Mouse (Mus musculus) liver, embryonic 16.5 days (tissue): Measurements from ENCODE around the gene Vil1. TPM values are rescaled to one million over a fixed set of nuclear protein-coding genes. Genes with fewer than 3 reads are reported as not detected.
A peak's percentile ranks its signal among the peaks of the same experiment; 100 is the strongest.

Experiments used
- ATAC-seq: fragments of 200-750 bp; cut with Nextera tagmentation; 2 replicates; pipeline ENCODE4 v1.8.0; 2017; ENCODE audit warnings: low read depth, mild to moderate bottlenecking, moderate number of reproducible peaks, moderate library complexity
- H3K27ac ChIP-seq: fragments of 300-500 bp; sonication (generic); 2 replicates; pipeline ENCODE4 v1.5.1; 2014; ENCODE audit warnings: mild to moderate bottlenecking, low read length
- H3K27me3 ChIP-seq: fragments of 300-500 bp; sonication (generic); 2 replicates; pipeline ENCODE4 v1.6.1; 2014; ENCODE audit warnings: low read depth, low read length, mixed read lengths; ENCODE audit not compliant: control insufficient read depth, insufficient read depth
- H3K36me3 ChIP-seq: fragments of 300-500 bp; sonication (generic); 2 replicates; pipeline ENCODE4 v1.6.1; 2014; ENCODE audit warnings: mild to moderate bottlenecking; ENCODE audit not compliant: control insufficient read depth, insufficient read depth
- H3K4me1 ChIP-seq: fragments of 300-500 bp; sonication (generic); 2 replicates; pipeline ENCODE4 v1.6.1; 2014; ENCODE audit warnings: low read depth, low read length, mixed read lengths; ENCODE audit not compliant: control insufficient read depth
- H3K4me2 ChIP-seq: fragments of 300-500 bp; sonication (generic); 2 replicates; pipeline ENCODE4 v1.6.1; 2014; ENCODE audit warnings: low read depth, low read length, mixed read lengths
- H3K4me3 ChIP-seq: fragments of 300-500 bp; sonication (generic); 2 replicates; pipeline ENCODE4 v1.5.1; 2014; ENCODE audit warnings: low read depth, mild to moderate bottlenecking, low read length
- H3K9ac ChIP-seq: fragments of 300-500 bp; sonication (generic); 2 replicates; pipeline ENCODE4 v1.6.1; 2014; ENCODE audit warnings: low read depth, low read length
- H3K9me3 ChIP-seq: fragments of 300-500 bp; sonication (generic); replicated peaks from 2 replicates; pipeline ENCODE4 v1.6.1; 2016; ENCODE audit warnings: low read length; ENCODE audit not compliant: control insufficient read depth
- WGBS: fragments of 180-500 bp; shearing (Covaris S2); extraction: QIAGEN DNeasy Blood & Tissue Kit; methylation state at CpG from one replicate; pipeline ENCODE4 v1.1.7; 2014; ENCODE audit not compliant: insufficient replicate concordance; 5-methylcytosine and 5-hydroxymethylcytosine counted together
- microRNA counts: library from miRNA; unstranded; fragments of <30 nt; microRNA quantifications from one replicate; lab custom pipeline; 2016
- microRNA-seq: library from miRNA; unstranded; fragments of <30 nt; microRNA quantifications from one replicate; pipeline ENCODE4, GENCODE M21; 2016
- polyA plus RNA-seq: library from polyadenylated mRNA; unstranded; fragments of >200 nt; fragmentation: Nextera tagmentation; extraction: Ambion mirVana; gene quantifications from 2 replicates; pipeline ENCODE4 v1.2.1, GENCODE M21; 2015

Gene Vil1
- polyA plus RNA-seq, 1 experiment from 2014 or later = 1.6 TPM

- Histone ChIP-seq H3K4me3 (no peak overlapping the region), H3K9ac (no peak overlapping the region), H3K4me1 (peaks cover 17% of the 10 kb centered on the region), H3K36me3 (peaks cover 30% of the 10 kb centered on the region), H3K9me3 (no peaks in the 10 kb centered on the region), H3K27ac (no peak overlapping the region), H3K4me2 (no peak overlapping the region), H3K27me3 (no peaks in the 10 kb centered on the region)
- no peak for ATAC-seq
- 70% methylated on average over 19 of the region's 19 CpGs for WGBS
Measured at GRCm38 (mm10) chr1:74439166-74439876, 30.1 kb downstream of the Vil1 start.

GRCm38 (mm10) chr1:74444538-74444937 lies 35.4 kb downstream of the Vil1 start:
- no peak overlapping the region for H3K9ac ChIP-seq
- peaks cover 31% of the 10 kb centered on the region for H3K36me3 ChIP-seq
- no peaks in the 10 kb centered on the region for H3K4me1 ChIP-seq
- H3K4me3 ChIP-seq = no peak overlapping the region
- no peak for ATAC-seq
- no peak overlapping the region for H3K4me2 ChIP-seq
- H3K27me3 ChIP-seq = no peaks in the 10 kb centered on the region
- no peak overlapping the region for H3K27ac ChIP-seq
- WGBS = 76% methylated on average over 2 of the region's 2 CpGs
- no peaks in the 10 kb centered on the region for H3K9me3 ChIP-seq

GRCm38 (mm10) chr1:74452611-74453045 lies 43.5 kb downstream of the Vil1 start:
- H3K27me3 ChIP-seq = no peaks in the 10 kb centered on the region
- peaks cover 48% of the 10 kb centered on the region for H3K36me3 ChIP-seq
- H3K4me3 ChIP-seq = no peak overlapping the region
- WGBS = 53% methylated on average over 4 of the region's 4 CpGs
- no peak overlapping the region for H3K9ac ChIP-seq
- H3K4me2 ChIP-seq = no peak overlapping the region
- ATAC-seq = 0 out of 2 replicates have a peak, but pooled peaks have one; percentile 21
- H3K4me1 ChIP-seq = no peaks in the 10 kb centered on the region
- no peaks in the 10 kb centered on the region for H3K9me3 ChIP-seq
- no peak overlapping the region for H3K27ac ChIP-seq

- H3K27me3 ChIP-seq = no peaks in the 10 kb centered on the region
- no peak for ATAC-seq
- 67% methylated on average over 2 of the region's 2 CpGs for WGBS
- H3K4me3 ChIP-seq = no peak overlapping the region
- H3K9me3 ChIP-seq = no peaks in the 10 kb centered on the region
- H3K36me3 ChIP-seq = peaks cover 35% of the 10 kb centered on the region
- H3K9ac ChIP-seq = no peak overlapping the region
- no peak overlapping the region for H3K4me2 ChIP-seq
- no peaks in the 10 kb centered on the region for H3K4me1 ChIP-seq
- no peak overlapping the region for H3K27ac ChIP-seq
Measured at GRCm38 (mm10) chr1:74460273-74460672, 51.1 kb downstream of the Vil1 start.

MicroRNA genes within 50 kb of the gene (microRNA counts, 519-probe panel; counts per million panel counts)
- microRNA mmu-miR-26b (lab: Ali Mortazavi, UCI) = 2,990 counts per million, percentile 82 among the panel's probes with 10 or more counts

Small RNA genes within 50 kb of the gene (microRNA-seq; reads per million reads assigned to microRNA genes)
- 74,383 reads per million, percentile 100 among the genes with 10 or more reads in this experiment for gene Mir26b

Other genes starting within 250 kb of the Vil1 start
- gene Cxcr1, start 214.7 kb upstream of the Vil1 start, polyA plus RNA-seq = 0.07 TPM in 1 of 2 replicates, not detected in the other
- 181 and 187 TPM in 2 replicates for gene Arpc2, start 173.3 kb upstream of the Vil1 start, polyA plus RNA-seq
- gene Gpbar1, start 130.8 kb upstream of the Vil1 start, polyA plus RNA-seq = 0.36 and 0.39 TPM in 2 replicates
- gene Aamp, start 124.6 kb upstream of the Vil1 start, polyA plus RNA-seq = 95.6 and 97.5 TPM in 2 replicates
- gene Pnkd, start 124.4 kb upstream of the Vil1 start, polyA plus RNA-seq = 34.0 and 37.5 TPM in 2 replicates
- 16.5 and 18.8 TPM in 2 replicates for gene Tmbim1, start 103.8 kb upstream of the Vil1 start, polyA plus RNA-seq
- 0.05 and 0.08 TPM in 2 replicates for gene Catip, start 47.3 kb upstream of the Vil1 start, polyA plus RNA-seq
- 17.4 and 17.9 TPM in 2 replicates for gene Slc11a1, start 34.2 kb upstream of the Vil1 start, polyA plus RNA-seq
- 45.9 and 48.6 TPM in 2 replicates for gene Ctdsp1, start 17.9 kb upstream of the Vil1 start, polyA plus RNA-seq
- gene Cnot9, start 96.7 kb downstream of the Vil1 start, polyA plus RNA-seq = 27.2 and 28.9 TPM in 2 replicates
- gene Plcd4, start 133.5 kb downstream of the Vil1 start, polyA plus RNA-seq = 0.04 and 0.40 TPM in 2 replicates
- 11.5 and 12.1 TPM in 2 replicates for gene Usp37, start 134.9 kb downstream of the Vil1 start, polyA plus RNA-seq
- 1.7 and 2.0 TPM in 2 replicates for gene Zfp142, start 178.9 kb downstream of the Vil1 start, polyA plus RNA-seq
- gene Bcs1l, start 178.9 kb downstream of the Vil1 start, polyA plus RNA-seq = 8.4 and 8.5 TPM in 2 replicates
- 11.2 and 11.9 TPM in 2 replicates for gene Rnf25, start 192.0 kb downstream of the Vil1 start, polyA plus RNA-seq
- 0.19 and 0.26 TPM in 2 replicates for gene Stk36, start 192.1 kb downstream of the Vil1 start, polyA plus RNA-seq